Mouse (Mus musculus): Measurements from ENCODE around the gene Gm11397. TPM values are rescaled to one million over a fixed set of nuclear protein-coding genes. Genes with fewer than 3 reads are reported as not detected.
"Not testable (repeated sequence)": the region's sequence is repeated elsewhere in the genome, so short reads cannot be mapped to it uniquely, and the experiment has no call there.

The Gm11397 gene
- polyA plus RNA-seq (2014; fragmentation: Nextera tagmentation; extraction: Ambion mirVana) = not detected in 2 replicates

DNA sequence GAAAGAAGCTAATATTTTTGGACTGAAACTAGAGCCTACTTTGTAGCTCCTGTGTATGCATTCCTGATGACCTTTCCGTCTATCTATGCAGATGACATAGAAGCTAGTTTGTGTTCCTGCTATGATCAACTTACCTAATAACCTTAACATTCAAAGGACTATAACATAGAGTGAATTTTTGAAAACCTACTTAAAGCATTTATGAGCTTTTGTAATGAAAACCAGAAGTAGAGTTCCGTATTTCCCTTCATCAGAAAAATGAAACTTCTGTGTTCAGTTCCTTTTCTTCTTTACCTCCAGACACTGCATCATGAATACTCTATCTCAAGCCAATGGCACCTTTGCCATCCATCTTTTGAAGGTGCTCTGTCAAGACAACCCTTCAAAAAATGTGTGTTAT lies at the start of gene Gm11397:
Gene Gm11397, plus strand, starts transcription at position 301 of the 400 bp plus-strand sequence.
- H3K27ac ChIP-seq (ENCODE audit: low read depth, low read length); H3K4me1 ChIP-seq (replicated peaks; ENCODE audit: control insufficient read depth, insufficient read depth, low read length); H3K4me2 ChIP-seq (ENCODE audit: low read depth, low read length, severe bottlenecking); ATAC-seq (replicated peaks; ENCODE audit: low FRiP score); H3K9ac ChIP-seq (ENCODE audit: low read length); H3K9me3 ChIP-seq (ENCODE audit: control insufficient read depth, low read length); DNase-seq (ENCODE audit: low spot score); H3K27me3 ChIP-seq (ENCODE audit: control insufficient read depth, insufficient read depth, low read length); H3K36me3 ChIP-seq (ENCODE audit: control insufficient read depth, insufficient read depth, low read length); H3K4me3 ChIP-seq (ENCODE audit: low read depth, low read length): not testable (repeated sequence)
- 85% methylated on average over 2 of the region's 2 CpGs for WGBS

GRCm38 (mm10) chr13:33356666-33357065 lies 38.9 kb upstream of the Gm11397 start:
- not testable (repeated sequence) for H3K4me1 ChIP-seq (replicated peaks; ENCODE audit: control insufficient read depth, insufficient read depth, low read length); H3K36me3 ChIP-seq (ENCODE audit: control insufficient read depth, insufficient read depth, low read length); DNase-seq (ENCODE audit: low spot score); H3K4me3 ChIP-seq (ENCODE audit: low read depth, low read length); H3K9ac ChIP-seq (ENCODE audit: low read length); H3K27ac ChIP-seq (ENCODE audit: low read depth, low read length); H3K9me3 ChIP-seq (ENCODE audit: control insufficient read depth, low read length); H3K27me3 ChIP-seq (ENCODE audit: control insufficient read depth, insufficient read depth, low read length); ATAC-seq (replicated peaks; ENCODE audit: low FRiP score); H3K4me2 ChIP-seq (ENCODE audit: low read depth, low read length, severe bottlenecking)
- 100% methylated on average over 1 of the region's 1 CpGs for WGBS

GRCm38 (mm10) chr13:33432714-33433113 lies 37.2 kb downstream of the Gm11397 start:
- not testable (repeated sequence) for H3K27ac ChIP-seq (ENCODE audit: low read depth, low read length); H3K27me3 ChIP-seq (ENCODE audit: control insufficient read depth, insufficient read depth, low read length); H3K9ac ChIP-seq (ENCODE audit: low read length); DNase-seq (ENCODE audit: low spot score); H3K4me2 ChIP-seq (ENCODE audit: low read depth, low read length, severe bottlenecking); H3K36me3 ChIP-seq (ENCODE audit: control insufficient read depth, insufficient read depth, low read length); H3K4me3 ChIP-seq (ENCODE audit: low read depth, low read length); ATAC-seq (replicated peaks; ENCODE audit: low FRiP score); H3K9me3 ChIP-seq (ENCODE audit: control insufficient read depth, low read length); H3K4me1 ChIP-seq (replicated peaks; ENCODE audit: control insufficient read depth, insufficient read depth, low read length)

Other genes with a start within 250 kb of the Gm11397 start
- not detected in 2 replicates for gene Serpinb9c, start 236.0 kb upstream of the Gm11397 start, polyA plus RNA-seq (2014; fragmentation: Nextera tagmentation; extraction: Ambion mirVana)
- gene Serpinb9d, start 202.8 kb upstream of the Gm11397 start, polyA plus RNA-seq (2014; fragmentation: Nextera tagmentation; extraction: Ambion mirVana) = not detected in 2 replicates
- gene Serpinb9e, start 146.1 kb upstream of the Gm11397 start, polyA plus RNA-seq (2014; fragmentation: Nextera tagmentation; extraction: Ambion mirVana) = not detected in 2 replicates
- not detected in 2 replicates for gene Serpinb9f, start 71.7 kb upstream of the Gm11397 start, polyA plus RNA-seq (2014; fragmentation: Nextera tagmentation; extraction: Ambion mirVana)
- not detected in 2 replicates for gene Serpinb9g, start 89.0 kb downstream of the Gm11397 start, polyA plus RNA-seq (2014; fragmentation: Nextera tagmentation; extraction: Ambion mirVana)